Mouse (Mus musculus) embryonic facial prominence, embryonic 12.5 days (tissue): ENCODE measurements around the gene Tmod4. TPM values are rescaled to one million over a fixed set of nuclear protein-coding genes. Genes with fewer than 3 reads are reported as not detected.

Source experiments
- ATAC-seq: fragments of 200-750 bp; cut with Nextera tagmentation; 2 replicates; pipeline ENCODE4 v1.8.0; 2017; ENCODE audit not compliant: insufficient number of reproducible peaks, insufficient read depth, low FRiP score, low TSS enrichment
- H3K27ac ChIP-seq: fragments of 300-500 bp; sonication (generic); 2 replicates; pipeline ENCODE4 v1.5.1; 2016; ENCODE audit warnings: mild to moderate bottlenecking
- H3K27me3 ChIP-seq: fragments of 300-500 bp; sonication (generic); 2 replicates; pipeline ENCODE4 v1.6.1; 2016; ENCODE audit warnings: mild to moderate bottlenecking, moderate library complexity
- H3K36me3 ChIP-seq: fragments of 300-500 bp; sonication (generic); 2 replicates; pipeline ENCODE4 v1.6.1; 2016; ENCODE audit warnings: mild to moderate bottlenecking
- H3K4me1 ChIP-seq: fragments of 300-500 bp; sonication (generic); 2 replicates; pipeline ENCODE4 v1.6.1; 2016
- H3K4me2 ChIP-seq: fragments of 300-500 bp; sonication (generic); replicated peaks from 2 replicates; pipeline ENCODE4 v1.6.1; 2016; ENCODE audit warnings: mild to moderate bottlenecking, moderate library complexity
- H3K4me3 ChIP-seq: fragments of 300-500 bp; sonication (generic); 2 replicates; pipeline ENCODE4 v1.5.1; 2016; ENCODE audit warnings: mild to moderate bottlenecking
- H3K9ac ChIP-seq: fragments of 300-500 bp; sonication (generic); 2 replicates; pipeline ENCODE4 v1.6.1; 2016; ENCODE audit warnings: mild to moderate bottlenecking, moderate library complexity
- H3K9me3 ChIP-seq: fragments of 300-500 bp; sonication (generic); 2 replicates; pipeline ENCODE4 v1.6.1; 2016; ENCODE audit warnings: mild to moderate bottlenecking, moderate library complexity
- WGBS: fragments of 180-500 bp; shearing (Covaris S2); methylation state at CpG from one replicate; pipeline ENCODE4 v1.1.7; 2016; 5-methylcytosine and 5-hydroxymethylcytosine counted together
- polyA plus RNA-seq: library from polyadenylated mRNA; unstranded; fragments of >200 nt; fragmentation: Nextera tagmentation; extraction: Ambion mirVana; gene quantifications from 2 replicates; pipeline ENCODE4 v1.2.1, GENCODE M21; 2016

Gene Tmod4
- polyA plus RNA-seq, 1 experiment from 2014 or later, result 1.0 TPM

DNA sequence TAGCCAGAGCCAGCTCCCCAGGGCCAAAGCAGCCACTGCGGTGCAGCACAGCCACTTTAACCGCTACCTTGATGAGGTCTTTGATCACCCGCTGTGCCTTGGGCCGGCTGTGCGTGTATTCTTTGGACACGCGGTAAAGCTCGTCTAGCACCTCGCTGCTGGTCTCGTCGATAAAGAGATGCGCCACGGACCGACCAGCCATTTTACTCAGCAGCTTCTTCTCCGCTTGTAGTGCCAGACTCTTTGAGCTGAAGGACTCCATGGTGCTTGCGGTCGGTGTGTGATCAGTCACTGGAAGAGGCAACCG, 16.0 kb downstream of the Tmod4 start:
- ATAC-seq, result no peak
- no peaks in the 10 kb centered on the region for H3K9me3 ChIP-seq
- H3K27me3 ChIP-seq, result no peaks in the 10 kb centered on the region
- WGBS, result 61% methylated on average over 18 of the region's 18 CpGs
- peaks cover 12% of the 10 kb centered on the region for H3K4me1 ChIP-seq
- no peak overlapping the region for H3K4me3 ChIP-seq
- H3K27ac ChIP-seq, result no peak overlapping the region
- H3K9ac ChIP-seq, result no peak overlapping the region
- H3K4me2 ChIP-seq, result no peak overlapping the region
- H3K36me3 ChIP-seq, result peaks cover 14% of the 10 kb centered on the region

DNA sequence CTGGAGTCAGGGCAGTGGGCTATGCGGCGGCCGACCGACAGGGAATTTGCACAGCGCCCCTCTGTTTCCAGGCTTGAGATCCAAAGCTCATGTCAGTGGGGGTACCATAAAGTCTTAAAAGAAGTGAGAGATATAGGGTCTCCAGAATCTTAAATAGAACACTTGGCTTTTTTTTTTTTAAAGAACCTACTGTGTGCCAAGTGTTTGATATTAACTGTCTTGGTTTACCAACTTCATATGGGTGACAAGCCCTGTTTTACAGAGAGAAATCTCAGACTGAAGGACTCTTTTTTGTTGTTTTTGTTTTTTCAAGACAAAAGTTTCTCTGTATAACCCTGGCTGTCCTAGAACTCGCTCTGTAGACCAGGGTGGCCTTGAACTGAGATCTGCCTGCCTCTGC, 16.5 kb downstream of the Tmod4 start:
- H3K4me1 ChIP-seq, result peaks cover 6% of the 10 kb centered on the region
- no peak overlapping the region for H3K9ac ChIP-seq
- ATAC-seq, result no peak
- 88% methylated on average over 6 of the region's 6 CpGs for WGBS
- no peak overlapping the region for H3K4me3 ChIP-seq
- H3K27me3 ChIP-seq, result no peaks in the 10 kb centered on the region
- no peak overlapping the region for H3K27ac ChIP-seq
- H3K36me3 ChIP-seq, result peaks cover 14% of the 10 kb centered on the region
- no peak overlapping the region for H3K4me2 ChIP-seq
- H3K9me3 ChIP-seq, result no peaks in the 10 kb centered on the region

GRCm38 (mm10) chr3:95141474-95141873, 17.2 kb downstream of the Tmod4 start:
- Histone ChIP-seq H3K4me3 (no peak overlapping the region), H3K9me3 (no peaks in the 10 kb centered on the region), H3K4me1 (no peaks in the 10 kb centered on the region), H3K4me2 (no peak overlapping the region), H3K9ac (no peak overlapping the region), H3K36me3 (peaks cover 14% of the 10 kb centered on the region), H3K27me3 (no peaks in the 10 kb centered on the region), H3K27ac (no peak overlapping the region)
- 95% methylated on average over 9 of the region's 9 CpGs for WGBS
- ATAC-seq, result no peak

DNA sequence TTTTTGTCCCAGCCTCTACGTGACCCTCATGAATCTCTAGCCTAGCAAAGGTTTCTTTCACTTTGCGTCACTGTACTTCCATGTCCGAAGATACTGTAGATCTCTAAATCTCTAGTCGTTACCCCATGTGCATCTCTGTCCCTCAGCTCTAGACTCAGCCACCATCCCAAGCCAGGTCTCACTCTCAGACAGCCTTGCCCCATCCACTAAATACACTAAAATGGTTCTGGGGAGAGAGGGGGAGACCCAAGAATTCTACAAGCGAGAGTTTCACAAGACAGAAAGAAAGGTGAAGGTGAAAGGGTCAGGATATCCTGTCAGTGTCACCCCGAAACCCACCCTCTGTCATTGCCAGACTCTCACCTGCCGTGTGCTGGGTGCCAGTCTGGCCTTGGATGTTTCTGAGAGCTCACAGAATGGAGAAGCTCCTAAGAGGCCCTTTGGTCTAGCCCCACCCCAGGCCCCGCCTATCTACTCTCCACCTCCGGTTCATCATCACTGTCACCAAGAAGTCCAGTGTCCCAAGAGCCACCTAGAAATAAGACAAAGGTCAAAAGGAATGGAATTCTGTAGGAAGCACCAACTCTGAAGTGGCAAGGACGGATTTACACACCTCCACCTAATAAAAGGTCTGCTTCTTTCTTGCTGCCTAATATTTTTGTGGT, 17.8 kb downstream of the Tmod4 start, which contains the start of gene Tnfaip8l2:
Gene Tnfaip8l2 (minus strand): TSS at position 409 of the 665 bp plus-strand sequence.
- peaks cover 14% of the 10 kb centered on the region for H3K36me3 ChIP-seq
- 77% methylated on average over 10 of the region's 10 CpGs for WGBS
- no peak within 1 kb of the TSS; the same call in 1 of the 2 replicates for H3K9ac ChIP-seq
- H3K9me3 ChIP-seq, result no peaks in the 10 kb centered on the region
- no peak for ATAC-seq
- H3K27me3 ChIP-seq, result no peaks in the 10 kb centered on the region
- H3K4me3 ChIP-seq, result no peak within 1 kb of the TSS
- H3K27ac ChIP-seq, result no peak within 1 kb of the TSS
- H3K4me1 ChIP-seq, result no peaks in the 10 kb centered on the region
- no peak within 1 kb of the TSS for H3K4me2 ChIP-seq

GRCm38 (mm10) chr3:95142617-95143011, 18.3 kb downstream of the Tmod4 start:
- Histone ChIP-seq H3K27me3 (no peaks in the 10 kb centered on the region), H3K9me3 (no peaks in the 10 kb centered on the region), H3K36me3 (peaks cover 14% of the 10 kb centered on the region), H3K27ac (no peak overlapping the region), H3K4me3 (no peak overlapping the region), H3K9ac (no peak overlapping the region; the same call in 1 of the 2 replicates), H3K4me2 (no peak overlapping the region), H3K4me1 (no peaks in the 10 kb centered on the region)
- ATAC-seq, result no peak
- WGBS, result 11% methylated on average over 5 of the region's 5 CpGs

- H3K4me2 ChIP-seq, result no peak overlapping the region
- 46% methylated on average over 3 of the region's 3 CpGs for WGBS
- H3K9ac ChIP-seq, result no peak overlapping the region
- H3K4me3 ChIP-seq, result no peak overlapping the region
- H3K9me3 ChIP-seq, result no peaks in the 10 kb centered on the region
- no peak overlapping the region for H3K27ac ChIP-seq
- H3K27me3 ChIP-seq, result no peaks in the 10 kb centered on the region
- no peak for ATAC-seq
- H3K36me3 ChIP-seq, result no peaks in the 10 kb centered on the region
- no peaks in the 10 kb centered on the region for H3K4me1 ChIP-seq
Measured at GRCm38 (mm10) chr3:95147924-95148323, 23.6 kb downstream of the Tmod4 start.

DNA sequence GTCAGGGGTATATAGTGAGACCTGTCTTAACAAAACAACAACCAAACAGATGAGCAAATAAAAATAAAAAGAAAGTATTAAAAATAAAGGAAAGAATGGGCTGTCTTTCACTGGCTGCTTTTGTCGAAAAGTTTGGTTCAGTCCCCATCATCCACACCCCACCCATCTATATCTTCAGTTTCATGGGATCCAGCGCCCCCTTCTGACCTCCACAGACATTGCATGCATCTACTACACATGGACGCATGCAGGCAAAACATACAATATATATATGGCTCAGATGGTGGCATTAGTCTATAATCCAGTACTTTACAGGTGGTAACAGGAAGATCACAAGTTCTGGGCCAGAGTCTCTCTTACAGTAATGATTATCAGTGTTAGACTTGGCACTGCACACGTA, 29.6 kb downstream of the Tmod4 start:
- Histone ChIP-seq H3K4me1 (no peaks in the 10 kb centered on the region), H3K27me3 (no peaks in the 10 kb centered on the region; the same call in 1 of the 2 replicates), H3K36me3 (no peaks in the 10 kb centered on the region), H3K9ac (no peak overlapping the region), H3K4me2 (no peak overlapping the region), H3K4me3 (no peak overlapping the region), H3K27ac (no peak overlapping the region), H3K9me3 (no peaks in the 10 kb centered on the region)
- no peak for ATAC-seq
- WGBS, result 55% methylated on average over 4 of the region's 4 CpGs

DNA sequence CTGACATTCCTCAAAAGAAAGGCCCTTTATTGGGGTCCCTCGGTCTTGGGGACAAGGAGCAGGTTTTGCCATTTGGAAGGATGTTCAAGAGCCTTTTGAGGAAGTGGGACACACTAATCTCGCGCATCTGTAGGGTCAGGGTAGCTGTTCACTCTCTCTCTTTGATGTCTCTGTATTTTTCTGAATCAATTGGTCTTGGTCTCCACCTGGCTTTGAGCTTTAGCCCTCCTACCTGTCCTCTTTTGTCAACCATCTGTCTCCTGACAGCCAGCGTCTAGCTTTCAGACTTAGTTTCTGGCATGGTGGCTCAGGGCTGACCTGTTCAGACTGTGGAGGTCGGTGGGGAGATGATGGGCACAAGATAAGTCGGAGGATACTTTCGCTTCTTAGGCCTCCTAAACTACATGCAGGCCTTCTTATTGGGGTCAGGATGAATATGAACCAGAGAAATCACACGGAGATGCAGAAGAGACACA, 35.3 kb downstream of the Tmod4 start:
- H3K27ac ChIP-seq, result no peak overlapping the region

DNA sequence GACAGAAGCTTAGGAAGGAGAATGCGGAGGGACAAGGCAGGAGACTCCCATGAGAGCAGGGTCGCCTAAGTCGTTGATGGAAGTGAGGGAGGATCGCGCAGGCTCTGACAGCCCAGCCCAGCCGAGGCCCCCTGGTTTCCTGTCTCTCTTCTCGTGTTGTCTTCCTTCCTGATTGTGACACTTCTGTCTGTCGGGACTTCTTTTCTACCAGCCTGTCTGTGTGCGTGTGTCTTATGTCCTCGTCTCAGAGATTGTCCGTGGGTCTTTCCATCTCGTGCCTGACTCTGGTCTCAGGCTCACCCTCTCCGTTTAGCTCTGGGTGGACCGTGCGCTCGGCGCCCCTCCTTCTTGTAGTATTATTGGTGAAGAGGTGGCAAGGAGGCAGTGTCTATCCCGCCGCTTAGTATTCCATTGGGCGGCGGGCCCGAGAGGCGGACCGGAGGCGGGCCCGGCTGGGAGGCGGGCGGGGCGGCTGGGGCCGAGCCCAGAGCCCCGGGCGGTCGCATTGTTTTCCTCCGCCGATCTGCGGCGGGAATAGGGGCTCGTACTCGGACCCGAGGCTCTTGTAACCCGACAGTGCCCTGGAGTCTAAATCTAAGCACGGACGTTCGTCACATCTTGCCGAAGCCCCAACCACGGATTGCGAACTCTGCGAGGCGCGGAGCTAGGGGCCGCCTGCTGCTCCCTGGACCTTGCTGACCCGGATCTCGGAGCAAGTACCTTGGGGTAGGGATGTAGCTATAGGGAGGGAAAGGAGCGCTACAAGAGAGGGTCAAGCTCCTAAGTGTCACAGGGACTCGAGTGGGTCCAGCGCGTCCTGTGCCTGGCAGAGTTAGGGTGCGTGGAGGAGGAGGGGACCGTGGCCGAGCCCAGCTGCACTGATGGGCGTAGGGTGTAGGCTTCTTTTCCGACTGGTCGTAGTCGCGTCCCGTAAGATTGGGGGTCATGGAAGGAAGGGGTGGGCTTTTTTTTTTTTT, 36.0 kb downstream of the Tmod4 start, which contains the start of gene Sema6c:
Gene Sema6c (plus strand): TSS at position 471 of the 977 bp plus-strand sequence.
- WGBS, result 1% methylated on average over 66 of the region's 66 CpGs
- Histone ChIP-seq H3K4me3 (peak within 1 kb of the TSS; percentile 81), H3K4me1 (peaks cover 26% of the 10 kb centered on the region), H3K36me3 (peaks cover 14% of the 10 kb centered on the region), H3K27ac (peak within 1 kb of the TSS; percentile 26), H3K9me3 (no peaks in the 10 kb centered on the region), H3K9ac (peak within 1 kb of the TSS; percentile 71), H3K4me2 (peak within 1 kb of the TSS; percentile 77), H3K27me3 (no peaks in the 10 kb centered on the region; the same call in 1 of the 2 replicates)
- ATAC-seq, result peak; percentile 96

More for the DNA sequence above, 35.3 kb downstream of the Tmod4 start:
- no peak for ATAC-seq
- H3K4me2 ChIP-seq, result peak overlapping the region; percentile 77
- no peaks in the 10 kb centered on the region; the same call in 1 of the 2 replicates for H3K27me3 ChIP-seq
- H3K4me3 ChIP-seq, result peak overlapping the region; percentile 81
- H3K4me1 ChIP-seq, result peaks cover 26% of the 10 kb centered on the region
- H3K9ac ChIP-seq, result peak overlapping the region; percentile 71; the same call in 1 of the 2 replicates
- no peaks in the 10 kb centered on the region for H3K9me3 ChIP-seq
- peaks cover 7% of the 10 kb centered on the region; the same call in 1 of the 2 replicates for H3K36me3 ChIP-seq
- WGBS, result 11% methylated on average over 8 of the region's 8 CpGs

GRCm38 (mm10) chr3:95161041-95161551, 36.8 kb downstream of the Tmod4 start:
- peaks cover 26% of the 10 kb centered on the region for H3K4me1 ChIP-seq
- peak overlapping the region; percentile 71 for H3K9ac ChIP-seq
- H3K27me3 ChIP-seq, result no peaks in the 10 kb centered on the region; the same call in 1 of the 2 replicates
- peak; percentile 48 for ATAC-seq
- H3K27ac ChIP-seq, result peak overlapping the region; percentile 26
- peaks cover 22% of the 10 kb centered on the region for H3K36me3 ChIP-seq
- peak overlapping the region; percentile 77 for H3K4me2 ChIP-seq
- under 1% methylated on average over 30 of the region's 30 CpGs for WGBS
- H3K4me3 ChIP-seq, result peak overlapping the region; percentile 81
- H3K9me3 ChIP-seq, result no peaks in the 10 kb centered on the region

DNA sequence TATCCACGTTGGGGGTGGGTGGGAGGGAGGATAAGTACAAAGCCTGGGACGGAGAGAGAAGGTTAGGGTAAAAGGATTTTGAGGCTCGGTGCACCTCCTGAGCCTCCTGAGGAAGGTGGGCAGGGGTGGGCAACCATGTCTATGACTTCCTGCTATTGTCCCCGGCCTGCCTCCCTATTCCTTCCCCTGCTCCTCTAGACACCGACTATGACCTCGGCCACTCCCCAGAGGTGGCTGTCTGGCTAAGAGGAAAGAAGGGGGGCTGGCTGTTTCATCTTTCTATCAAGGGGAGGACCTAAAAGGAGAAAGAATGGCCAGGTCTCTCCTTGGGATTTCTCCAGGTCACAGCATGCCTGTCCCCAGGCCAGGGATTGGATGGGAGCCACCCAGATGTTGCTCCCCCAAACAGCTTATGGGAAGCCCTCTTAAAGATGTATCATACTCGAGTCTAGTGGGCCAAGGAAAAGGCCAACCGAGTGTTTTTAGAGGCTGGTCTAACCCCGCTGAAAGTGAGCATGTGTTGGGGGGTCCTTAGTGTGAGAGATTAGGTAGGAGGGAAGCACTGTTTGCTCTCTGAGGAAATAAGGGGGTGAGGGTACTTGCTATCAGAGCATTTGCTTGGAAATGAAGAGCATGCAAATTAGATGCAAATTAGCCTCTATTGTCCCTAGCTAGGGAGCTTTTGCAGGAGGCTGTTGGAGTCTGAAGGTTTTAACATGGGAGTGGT, 37.5 kb downstream of the Tmod4 start:
- Histone ChIP-seq H3K27me3 (no peaks in the 10 kb centered on the region; the same call in 1 of the 2 replicates), H3K4me3 (peak overlapping the region; percentile 81), H3K4me1 (peaks cover 26% of the 10 kb centered on the region), H3K27ac (peak overlapping the region; percentile 26; the same call in 1 of the 2 replicates), H3K9ac (peak overlapping the region; percentile 71), H3K36me3 (peaks cover 29% of the 10 kb centered on the region), H3K9me3 (no peaks in the 10 kb centered on the region), H3K4me2 (peak overlapping the region; percentile 77)
- WGBS, result 6% methylated on average over 9 of the region's 9 CpGs
- ATAC-seq, result no peak
